Mouse (Mus musculus): ENCODE data around the gene Mrpl38. TPM values are rescaled to one million over a fixed set of nuclear protein-coding genes. Genes with fewer than 3 reads are reported as not detected.

The Mrpl38 gene
- polyA plus RNA-seq (2015; fragmentation: Nextera tagmentation; extraction: Ambion mirVana) = 104 and 110 TPM in 2 replicates

DNA sequence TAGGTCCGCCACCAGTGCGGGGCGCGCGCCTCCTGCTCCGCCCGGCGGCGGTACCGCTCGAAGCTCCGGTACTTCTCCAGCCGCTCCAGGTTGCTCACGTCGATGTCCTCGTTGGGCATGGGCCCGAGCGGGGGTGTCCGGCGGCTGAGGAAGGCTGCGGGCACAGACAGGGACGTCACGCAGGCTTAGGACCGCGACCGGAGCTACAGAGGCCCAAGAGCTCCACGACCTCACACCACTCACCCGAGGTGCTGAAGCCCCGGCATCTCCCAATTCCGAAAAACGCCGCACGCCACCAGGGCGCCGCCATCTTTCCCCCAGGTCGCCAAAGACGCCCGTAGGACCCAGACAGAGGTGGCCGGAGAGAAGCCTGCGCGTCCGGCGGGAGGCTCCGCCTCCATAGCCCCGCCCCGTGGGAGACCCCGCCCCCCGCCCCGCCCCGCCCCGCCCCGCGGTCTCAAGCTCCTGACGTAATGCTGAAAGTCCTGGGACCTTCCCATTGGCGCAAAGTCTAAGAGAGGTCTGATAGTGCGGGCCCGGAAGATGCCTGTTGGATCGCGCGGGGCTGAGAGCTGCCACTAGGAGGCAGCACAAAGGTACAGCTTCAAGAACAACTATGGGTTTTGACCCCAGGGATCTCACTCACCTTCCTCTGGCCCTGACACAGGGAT lies at the start of gene Mrpl38:
Gene Mrpl38 (minus strand): TSS at position 401 of the 671 bp plus-strand sequence.
- Histone ChIP-seq H3K27ac (ENCODE audit: low read length) (peak within 1 kb of the TSS; percentile 57), H3K4me1 (ENCODE audit: control insufficient read depth, insufficient read depth, low read length) (peaks cover 13% of the 10 kb centered on the region), H3K9me3 (ENCODE audit: control insufficient read depth, low read length) (no peaks in the 10 kb centered on the region), H3K9ac (ENCODE audit: low read depth, low read length) (peak within 1 kb of the TSS; percentile 83), H3K4me3 (ENCODE audit: low read length) (peak within 1 kb of the TSS; percentile 88), H3K27me3 (replicated peaks; ENCODE audit: control insufficient read depth, insufficient read depth, low read length) (no peaks in the 10 kb centered on the region), H3K4me2 (ENCODE audit: low read depth, low read length) (peak within 1 kb of the TSS; percentile 68), H3K36me3 (ENCODE audit: control insufficient read depth, insufficient read depth, low read length) (0 out of 2 replicates have a peak, but pooled peaks cover 5% of the 10 kb centered on the region)
- under 1% methylated on average over 60 of the region's 60 CpGs for WGBS
- ATAC-seq = peak; percentile 97

DNA sequence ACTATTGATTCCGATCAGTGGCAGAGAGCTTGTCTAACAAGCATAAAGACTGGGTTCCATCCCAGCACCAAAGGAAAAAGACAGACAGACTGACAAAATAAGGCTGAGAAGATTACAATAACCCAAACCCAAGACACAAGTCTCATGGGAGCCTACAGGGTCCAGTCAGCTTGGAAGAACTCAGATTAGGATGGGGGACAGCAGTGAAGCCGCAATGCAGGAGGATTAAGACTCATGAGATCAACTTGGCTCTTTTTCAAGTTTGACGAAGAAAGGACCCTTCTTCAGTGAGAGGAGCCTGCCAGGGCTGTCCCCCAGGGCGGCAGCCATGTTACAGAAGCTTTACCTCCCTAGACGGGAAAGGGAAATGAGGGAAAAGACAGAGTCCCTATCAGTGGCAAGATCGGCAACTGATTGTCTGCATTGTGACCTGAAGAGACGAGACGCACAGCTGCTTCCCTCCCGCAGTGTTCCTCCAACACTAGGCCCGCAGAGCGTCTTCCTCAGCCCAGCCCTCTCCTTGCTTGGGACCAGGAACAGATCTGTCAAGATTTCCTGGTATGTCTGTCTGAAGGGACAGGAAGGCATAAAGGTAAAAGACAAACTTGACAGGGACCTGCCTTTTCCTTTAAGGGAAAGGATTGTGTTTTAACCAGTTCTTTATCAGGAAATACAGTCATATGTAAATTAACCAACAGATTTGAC lies 48.7 kb upstream of the Mrpl38 start:
- Histone ChIP-seq H3K4me1 (ENCODE audit: control insufficient read depth, insufficient read depth, low read length) (no peaks in the 10 kb centered on the region), H3K27ac (ENCODE audit: low read length) (no peak overlapping the region), H3K4me3 (ENCODE audit: low read length) (no peak overlapping the region), H3K36me3 (ENCODE audit: control insufficient read depth, insufficient read depth, low read length) (peaks cover 25% of the 10 kb centered on the region), H3K4me2 (ENCODE audit: low read depth, low read length) (no peak overlapping the region), H3K9ac (ENCODE audit: low read depth, low read length) (no peak overlapping the region), H3K27me3 (replicated peaks; ENCODE audit: control insufficient read depth, insufficient read depth, low read length) (no peaks in the 10 kb centered on the region), H3K9me3 (ENCODE audit: control insufficient read depth, low read length) (no peaks in the 10 kb centered on the region)
- 48% methylated on average over 11 of the region's 11 CpGs for WGBS
- no peak for ATAC-seq

DNA sequence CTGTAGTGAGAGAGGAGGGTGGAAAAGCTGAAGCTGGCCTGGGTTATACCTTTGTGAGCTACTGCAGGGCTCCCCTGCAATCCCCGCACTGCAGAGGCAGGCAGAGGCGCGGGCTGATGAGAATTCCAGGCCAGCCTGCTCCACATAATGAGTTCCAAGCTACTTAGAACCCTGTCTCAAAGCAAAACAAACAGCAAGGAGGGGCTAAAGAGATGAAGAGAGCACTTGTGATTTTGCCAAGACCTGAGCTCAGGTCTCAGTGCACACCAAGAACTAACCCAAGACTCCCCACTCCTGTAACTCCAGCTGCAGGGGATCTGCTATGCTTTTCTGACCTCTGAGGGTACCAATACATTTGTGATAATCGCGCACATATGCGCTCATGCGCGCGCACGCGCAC lies 47.7 kb upstream of the Mrpl38 start:
- no peak for ATAC-seq
- 90% methylated on average over 11 of the region's 11 CpGs for WGBS
- no peak overlapping the region for H3K27ac ChIP-seq (ENCODE audit: low read length)
- no peak overlapping the region for H3K4me2 ChIP-seq (ENCODE audit: low read depth, low read length)
- H3K27me3 ChIP-seq (replicated peaks; ENCODE audit: control insufficient read depth, insufficient read depth, low read length) = no peaks in the 10 kb centered on the region
- no peak overlapping the region for H3K4me3 ChIP-seq (ENCODE audit: low read length)
- H3K9ac ChIP-seq (ENCODE audit: low read depth, low read length) = no peak overlapping the region
- H3K9me3 ChIP-seq (ENCODE audit: control insufficient read depth, low read length) = no peaks in the 10 kb centered on the region
- H3K36me3 ChIP-seq (ENCODE audit: control insufficient read depth, insufficient read depth, low read length) = peaks cover 26% of the 10 kb centered on the region
- H3K4me1 ChIP-seq (ENCODE audit: control insufficient read depth, insufficient read depth, low read length) = no peaks in the 10 kb centered on the region

DNA sequence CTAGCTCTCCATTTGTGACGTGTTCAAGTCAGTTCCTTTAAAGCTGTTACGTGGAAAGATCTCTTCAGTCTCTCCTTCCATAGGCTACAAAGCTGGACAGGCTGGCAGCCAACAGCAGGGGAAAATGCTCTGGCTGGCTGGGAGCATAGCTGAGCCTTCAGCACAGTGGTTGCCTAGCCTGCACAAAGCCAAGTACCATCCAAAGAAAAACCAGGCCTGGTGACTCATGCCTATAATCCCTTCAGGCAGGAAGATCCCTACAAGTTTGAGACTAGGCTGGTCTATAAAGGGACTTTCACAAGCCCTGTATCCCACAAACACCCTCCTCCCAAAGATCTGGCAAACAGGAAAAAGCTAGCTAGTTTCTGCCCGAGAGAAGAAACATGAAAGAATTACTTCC lies 47.2 kb upstream of the Mrpl38 start:
- WGBS = 80% methylated on average over 3 of the region's 3 CpGs
- peaks cover 26% of the 10 kb centered on the region for H3K36me3 ChIP-seq (ENCODE audit: control insufficient read depth, insufficient read depth, low read length)
- no peak for ATAC-seq

GRCm38 (mm10) chr11:116178411-116179121 lies 39.9 kb upstream of the Mrpl38 start:
- Histone ChIP-seq H3K4me3 (ENCODE audit: low read length) (no peak overlapping the region), H3K4me2 (ENCODE audit: low read depth, low read length) (no peak overlapping the region), H3K4me1 (ENCODE audit: control insufficient read depth, insufficient read depth, low read length) (no peaks in the 10 kb centered on the region), H3K36me3 (ENCODE audit: control insufficient read depth, insufficient read depth, low read length) (peaks cover 24% of the 10 kb centered on the region), H3K27me3 (replicated peaks; ENCODE audit: control insufficient read depth, insufficient read depth, low read length) (no peaks in the 10 kb centered on the region), H3K9ac (ENCODE audit: low read depth, low read length) (no peak overlapping the region), H3K9me3 (ENCODE audit: control insufficient read depth, low read length) (no peaks in the 10 kb centered on the region), H3K27ac (ENCODE audit: low read length) (no peak overlapping the region)
- ATAC-seq = no peak
- 86% methylated on average over 20 of the region's 20 CpGs for WGBS

More for the DNA sequence above, 47.2 kb upstream of the Mrpl38 start:
- H3K9me3 ChIP-seq (ENCODE audit: control insufficient read depth, low read length) = no peaks in the 10 kb centered on the region
- no peak overlapping the region for H3K4me2 ChIP-seq (ENCODE audit: low read depth, low read length)
- H3K27ac ChIP-seq (ENCODE audit: low read length) = no peak overlapping the region
- no peaks in the 10 kb centered on the region for H3K4me1 ChIP-seq (ENCODE audit: control insufficient read depth, insufficient read depth, low read length)
- no peak overlapping the region for H3K9ac ChIP-seq (ENCODE audit: low read depth, low read length)
- H3K27me3 ChIP-seq (replicated peaks; ENCODE audit: control insufficient read depth, insufficient read depth, low read length) = no peaks in the 10 kb centered on the region
- no peak overlapping the region for H3K4me3 ChIP-seq (ENCODE audit: low read length)

- Histone ChIP-seq H3K27ac (ENCODE audit: low read length) (no peak overlapping the region), H3K4me1 (ENCODE audit: control insufficient read depth, insufficient read depth, low read length) (no peaks in the 10 kb centered on the region), H3K9me3 (ENCODE audit: control insufficient read depth, low read length) (no peaks in the 10 kb centered on the region), H3K4me3 (ENCODE audit: low read length) (no peak overlapping the region), H3K4me2 (ENCODE audit: low read depth, low read length) (no peak overlapping the region), H3K27me3 (replicated peaks; ENCODE audit: control insufficient read depth, insufficient read depth, low read length) (no peaks in the 10 kb centered on the region), H3K36me3 (ENCODE audit: control insufficient read depth, insufficient read depth, low read length) (peaks cover 22% of the 10 kb centered on the region), H3K9ac (ENCODE audit: low read depth, low read length) (no peak overlapping the region)
- ATAC-seq = no peak
- WGBS = 88% methylated on average over 7 of the region's 7 CpGs
Measured at GRCm38 (mm10) chr11:116176010-116176409, 37.3 kb upstream of the Mrpl38 start.

DNA sequence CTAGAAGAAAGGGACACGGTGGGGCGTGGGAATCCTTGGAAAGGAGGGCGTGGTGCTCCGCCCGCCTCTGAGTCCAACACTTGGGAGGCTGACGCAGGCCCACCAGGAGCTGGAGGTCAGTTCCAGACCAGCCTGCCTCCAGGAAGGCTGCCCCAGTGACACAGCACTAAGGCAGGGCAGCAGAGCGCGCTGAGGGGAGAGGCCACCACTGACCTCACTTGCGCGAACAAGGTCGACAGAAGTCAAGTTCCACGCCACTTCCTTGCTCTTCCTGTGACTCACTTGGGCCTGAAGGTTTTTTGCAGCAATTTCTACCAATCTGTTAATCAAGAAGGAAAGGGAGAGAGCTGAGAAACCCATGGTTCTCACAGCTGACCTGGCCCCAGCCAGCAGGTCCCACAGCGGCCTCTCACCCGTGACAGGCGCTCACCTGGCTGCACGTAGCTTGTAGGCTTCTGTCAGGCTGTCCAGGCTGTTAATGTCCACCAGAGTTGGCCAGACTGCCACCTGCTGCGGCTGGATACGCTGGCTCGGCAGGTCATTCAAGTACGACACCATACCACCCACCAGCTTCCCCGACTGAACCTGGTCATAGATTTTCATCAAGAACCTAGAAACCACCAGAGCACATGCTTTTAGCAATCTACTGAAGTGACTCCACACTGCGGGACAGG lies 36.2 kb upstream of the Mrpl38 start:
- Histone ChIP-seq H3K27me3 (replicated peaks; ENCODE audit: control insufficient read depth, insufficient read depth, low read length) (no peaks in the 10 kb centered on the region), H3K36me3 (ENCODE audit: control insufficient read depth, insufficient read depth, low read length) (peaks cover 22% of the 10 kb centered on the region), H3K4me1 (ENCODE audit: control insufficient read depth, insufficient read depth, low read length) (no peaks in the 10 kb centered on the region), H3K9me3 (ENCODE audit: control insufficient read depth, low read length) (no peaks in the 10 kb centered on the region), H3K9ac (ENCODE audit: low read depth, low read length) (no peak overlapping the region), H3K4me2 (ENCODE audit: low read depth, low read length) (no peak overlapping the region), H3K27ac (ENCODE audit: low read length) (no peak overlapping the region), H3K4me3 (ENCODE audit: low read length) (no peak overlapping the region)
- ATAC-seq = no peak
- 85% methylated on average over 22 of the region's 22 CpGs for WGBS

GRCm38 (mm10) chr11:116171959-116172358 lies 33.3 kb upstream of the Mrpl38 start:
- 88% methylated on average over 2 of the region's 2 CpGs for WGBS
- Histone ChIP-seq H3K4me3 (ENCODE audit: low read length) (no peak overlapping the region), H3K4me1 (ENCODE audit: control insufficient read depth, insufficient read depth, low read length) (no peaks in the 10 kb centered on the region), H3K4me2 (ENCODE audit: low read depth, low read length) (no peak overlapping the region), H3K27ac (ENCODE audit: low read length) (no peak overlapping the region), H3K36me3 (ENCODE audit: control insufficient read depth, insufficient read depth, low read length) (peaks cover 11% of the 10 kb centered on the region), H3K27me3 (replicated peaks; ENCODE audit: control insufficient read depth, insufficient read depth, low read length) (no peaks in the 10 kb centered on the region), H3K9me3 (ENCODE audit: control insufficient read depth, low read length) (no peaks in the 10 kb centered on the region), H3K9ac (ENCODE audit: low read depth, low read length) (no peak overlapping the region)
- ATAC-seq = no peak
